Mouse (Mus musculus): ENCODE measurements around the gene Il34.

Il34 gene

GRCm38 (mm10) chr8:110738591-110739195 is 67.0 kb downstream of the Il34 start:
- DNase-seq (ENCODE audit: low read depth): no peak

DNA sequence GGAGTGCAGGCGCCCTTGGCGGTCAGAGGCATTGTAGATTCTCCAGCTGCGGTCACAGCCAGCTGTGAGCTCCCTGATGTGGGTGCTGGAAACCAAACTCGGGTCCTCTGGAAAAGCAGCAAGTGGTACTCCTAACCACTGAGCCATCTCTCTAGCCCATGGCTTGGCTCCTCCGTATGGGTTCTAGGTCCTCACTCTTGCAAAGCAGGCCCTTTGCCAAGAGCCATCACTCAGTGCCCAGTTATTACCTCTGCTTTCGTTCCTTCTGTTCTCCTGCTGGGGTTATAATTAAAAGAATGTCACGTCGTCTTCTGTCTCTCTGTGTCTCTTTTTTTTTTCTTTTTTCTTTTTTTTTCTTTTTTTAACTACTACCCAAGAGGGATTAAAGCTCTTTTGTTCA is 72.7 kb downstream of the Il34 start:
- no peak for DNase-seq (ENCODE audit: low read depth)

DNA sequence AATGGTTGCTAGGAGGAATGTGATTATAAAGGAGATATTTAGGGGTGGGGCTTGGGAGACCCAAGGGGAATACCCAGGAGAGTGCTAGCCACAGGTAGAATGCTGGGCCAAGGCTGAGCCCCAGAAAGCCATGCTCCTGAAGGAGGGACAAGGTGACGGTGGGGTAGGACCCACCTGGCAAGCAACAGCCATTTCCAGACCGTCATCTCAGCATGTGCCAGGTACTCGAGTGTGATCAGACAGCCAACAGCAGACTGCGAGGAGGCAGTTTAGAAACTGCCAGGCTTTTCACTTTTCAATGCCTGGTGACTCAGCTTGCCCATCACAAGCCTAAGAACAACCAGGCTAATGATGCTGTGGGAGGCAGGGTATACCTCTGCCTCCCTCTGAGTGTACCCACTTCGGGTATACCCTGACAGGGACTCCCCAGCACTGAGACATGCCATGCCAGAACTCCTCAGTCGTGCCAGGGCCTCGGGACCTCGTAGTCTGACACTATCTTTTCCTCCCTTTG is 74.3 kb downstream of the Il34 start:
- no peak for DNase-seq (ENCODE audit: low read depth)

- peak; percentile 52 for DNase-seq (ENCODE audit: low read depth)
These were observed 78.8 kb downstream of the Il34 start for GRCm38 (mm10) chr8:110726893-110727292.

DNA sequence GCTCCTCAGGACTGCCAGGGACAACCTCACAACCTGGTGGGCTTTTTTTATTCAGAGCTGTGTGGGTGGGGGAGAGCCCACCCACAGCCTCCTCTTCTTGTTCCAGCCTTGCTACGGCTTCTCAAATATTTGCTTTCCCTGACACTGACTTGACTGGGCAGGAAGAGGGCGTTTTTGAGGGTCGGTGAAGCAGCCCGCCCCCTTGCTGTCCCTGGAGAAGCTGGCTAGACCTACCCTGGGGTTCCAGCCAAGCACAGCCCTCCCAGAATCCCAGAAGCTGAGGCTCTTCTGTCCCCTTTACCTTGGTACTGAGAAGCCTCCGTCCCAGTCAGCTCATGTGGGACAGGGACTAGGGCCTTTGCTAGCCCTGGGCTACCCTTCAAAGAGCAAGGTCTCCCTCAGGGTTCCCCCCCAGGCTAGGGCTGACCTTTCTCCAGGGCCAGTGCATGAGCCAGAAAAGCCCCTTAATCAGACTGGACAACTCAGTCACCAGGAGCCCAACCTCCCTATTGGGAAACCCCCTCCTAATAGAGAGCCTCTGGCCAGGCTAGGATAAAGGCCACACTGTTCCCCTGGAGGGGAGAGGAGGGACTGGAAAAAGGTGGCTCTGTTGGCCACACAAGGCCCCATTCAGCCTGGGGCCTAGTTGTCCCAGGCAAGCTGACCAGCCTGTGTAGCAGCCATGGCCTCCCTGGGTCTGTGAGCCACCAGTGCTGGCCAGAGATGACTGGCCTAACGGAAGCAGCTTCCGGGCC is 80.5 kb downstream of the Il34 start:
- no peak for DNase-seq (ENCODE audit: low read depth)

- DNase-seq (ENCODE audit: low read depth): no peak
These were observed 81.2 kb downstream of the Il34 start for GRCm38 (mm10) chr8:110724493-110724892.

DNA sequence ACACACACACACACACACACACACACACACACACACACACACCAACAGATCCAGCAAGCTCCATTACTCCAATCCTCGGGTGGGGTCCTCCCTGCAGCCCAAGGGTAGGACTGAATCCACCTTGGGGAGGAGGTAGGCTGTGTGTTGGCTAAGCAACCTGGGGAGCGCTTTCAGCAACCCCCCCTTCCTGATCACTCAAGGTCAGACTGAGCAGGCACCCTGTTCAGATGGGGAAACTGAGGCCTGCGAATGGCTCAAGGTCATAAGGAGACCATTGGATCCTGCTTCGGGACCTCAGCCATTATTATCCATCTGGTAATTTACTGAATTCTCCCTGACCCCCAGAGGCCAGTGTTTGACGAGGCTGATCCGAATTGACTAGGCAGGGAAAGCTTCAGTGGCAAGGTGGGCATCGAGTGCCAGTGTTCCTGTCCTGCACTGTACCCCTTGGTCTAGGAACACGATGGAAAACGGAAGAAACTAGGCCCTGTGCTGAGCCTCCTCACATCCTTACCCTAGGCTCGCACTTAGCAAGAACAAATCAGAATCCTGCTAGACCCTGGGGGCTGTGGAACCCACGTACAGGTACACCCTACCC is 83.2 kb downstream of the Il34 start:
- DNase-seq (ENCODE audit: low read depth): no peak

DNA sequence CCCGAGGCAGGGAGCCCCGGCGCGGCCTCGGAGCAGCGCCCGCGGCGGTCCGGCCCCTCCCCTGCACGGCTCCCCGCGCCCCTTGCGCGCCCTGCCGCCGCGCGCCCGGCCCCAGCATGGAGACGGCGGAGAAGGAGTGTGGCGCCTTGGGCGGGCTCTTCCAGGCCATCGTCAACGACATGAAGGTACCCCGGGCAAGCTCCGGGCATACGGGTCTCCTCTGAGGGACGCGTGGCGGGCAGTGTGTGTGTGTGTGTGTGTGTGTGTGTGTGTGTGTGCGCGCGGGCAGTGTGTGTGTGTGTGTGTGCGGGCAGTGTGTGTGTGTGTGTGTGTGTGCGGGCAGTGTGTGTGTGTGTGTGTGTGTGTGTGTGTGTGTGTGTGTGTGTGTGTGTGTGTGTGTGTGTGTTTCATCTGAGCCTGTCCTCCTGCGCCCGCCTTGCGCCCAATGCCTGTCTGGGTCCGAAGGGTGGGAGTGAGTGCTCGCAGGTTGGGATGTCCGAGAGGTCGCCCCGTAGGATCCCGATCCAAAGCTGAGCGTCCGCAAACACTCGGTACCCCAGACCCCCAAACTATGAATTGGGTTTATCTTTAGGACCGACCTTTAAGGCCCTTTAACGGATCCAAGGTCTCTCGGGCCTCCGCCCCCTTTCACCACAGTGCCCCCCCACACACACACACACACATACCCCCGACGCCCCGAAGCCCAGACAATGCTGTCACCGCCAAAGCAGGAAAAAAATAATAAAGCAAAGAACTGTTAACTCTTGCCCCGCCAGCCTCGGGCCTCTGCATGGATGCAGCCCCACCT is 83.9 kb downstream of the Il34 start:
- DNase-seq (ENCODE audit: low read depth): peak; percentile 13

DNA sequence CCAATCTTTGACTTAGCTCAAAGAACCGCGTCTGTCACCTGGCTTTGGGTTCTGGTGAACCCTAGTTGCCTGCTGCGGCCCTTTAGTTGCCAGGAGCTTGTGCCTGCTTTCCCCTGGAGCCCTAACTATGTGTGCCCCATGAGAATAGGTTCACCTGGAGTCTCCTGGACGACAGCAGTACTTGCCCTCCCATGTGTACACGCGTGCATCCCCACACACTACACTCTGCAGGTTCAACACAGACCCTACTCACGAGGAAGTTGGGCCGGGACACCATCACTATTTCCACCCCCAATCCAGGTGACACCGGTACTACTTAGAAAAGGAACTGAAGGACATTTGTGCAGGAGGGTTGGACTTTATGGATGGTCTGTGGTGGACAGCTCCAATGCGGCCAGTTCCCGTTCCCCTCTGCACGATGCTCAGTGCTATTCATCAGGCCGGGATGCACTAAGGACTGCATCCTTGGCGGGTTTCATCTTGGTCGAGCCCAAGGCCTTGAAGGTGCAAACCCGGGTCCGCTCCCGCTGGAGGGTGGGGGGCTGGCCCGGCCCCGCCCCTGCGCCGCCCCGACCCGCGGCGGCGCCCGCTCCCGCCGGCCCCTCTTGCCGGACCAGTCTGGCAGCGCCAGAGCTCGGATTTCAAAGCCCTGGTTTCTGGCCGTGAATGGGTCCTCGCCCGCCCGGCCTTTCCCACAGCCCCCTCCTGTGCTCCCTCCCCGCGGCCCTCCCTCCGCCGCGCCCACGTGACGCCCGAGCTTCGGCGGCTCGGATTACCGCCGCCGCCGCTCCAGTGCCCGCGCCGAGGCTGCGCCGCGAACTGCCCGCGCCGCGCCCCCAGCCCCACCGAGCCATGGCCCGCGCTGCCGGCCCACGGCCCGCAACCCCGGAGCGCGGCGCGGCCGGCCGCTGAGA is 84.8 kb downstream of the Il34 start, which contains the start of gene Mtss1l:
Gene Mtss1l, plus strand, starts transcription at position 792 of the 914 bp plus-strand sequence.
- DNase-seq (ENCODE audit: low read depth): no peak

GRCm38 (mm10) chr8:110719898-110720653 is 85.6 kb downstream of the Il34 start:
- DNase-seq (ENCODE audit: low read depth): no peak

DNA sequence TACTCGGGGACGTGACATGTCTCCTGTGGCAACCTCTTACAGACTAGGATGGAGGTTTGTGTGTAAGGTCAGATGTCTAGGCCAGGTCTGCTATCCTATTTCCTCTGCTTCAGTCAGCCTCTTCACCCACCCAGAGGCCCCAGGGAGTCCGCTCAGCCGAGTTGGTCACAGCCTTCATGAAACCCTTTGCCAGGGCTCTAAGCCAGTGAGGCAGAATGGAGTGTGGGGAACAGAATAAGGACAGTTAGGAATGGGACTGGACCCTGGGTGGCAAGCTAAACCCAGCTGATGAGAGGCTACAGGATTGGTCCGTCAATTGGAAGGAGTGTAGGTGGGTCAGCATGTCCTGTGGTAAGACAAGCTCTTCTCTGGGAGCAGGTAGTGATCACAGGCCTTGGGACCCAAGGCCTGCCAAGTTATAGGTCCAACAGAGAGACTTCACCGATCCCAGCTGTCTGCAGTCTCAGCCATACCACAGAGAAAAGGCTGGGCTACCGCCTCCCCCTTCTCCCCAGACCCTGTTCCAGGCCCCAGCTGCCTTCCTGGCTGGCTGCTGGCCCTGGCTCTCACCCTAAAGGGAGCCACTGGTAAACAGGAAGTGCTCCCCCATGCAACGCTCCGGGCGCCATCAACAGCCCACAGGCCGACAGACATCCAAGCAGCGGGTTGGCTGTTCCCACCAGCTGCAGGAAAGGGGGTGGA is 86.6 kb downstream of the Il34 start:
- no peak for DNase-seq (ENCODE audit: low read depth)

DNA sequence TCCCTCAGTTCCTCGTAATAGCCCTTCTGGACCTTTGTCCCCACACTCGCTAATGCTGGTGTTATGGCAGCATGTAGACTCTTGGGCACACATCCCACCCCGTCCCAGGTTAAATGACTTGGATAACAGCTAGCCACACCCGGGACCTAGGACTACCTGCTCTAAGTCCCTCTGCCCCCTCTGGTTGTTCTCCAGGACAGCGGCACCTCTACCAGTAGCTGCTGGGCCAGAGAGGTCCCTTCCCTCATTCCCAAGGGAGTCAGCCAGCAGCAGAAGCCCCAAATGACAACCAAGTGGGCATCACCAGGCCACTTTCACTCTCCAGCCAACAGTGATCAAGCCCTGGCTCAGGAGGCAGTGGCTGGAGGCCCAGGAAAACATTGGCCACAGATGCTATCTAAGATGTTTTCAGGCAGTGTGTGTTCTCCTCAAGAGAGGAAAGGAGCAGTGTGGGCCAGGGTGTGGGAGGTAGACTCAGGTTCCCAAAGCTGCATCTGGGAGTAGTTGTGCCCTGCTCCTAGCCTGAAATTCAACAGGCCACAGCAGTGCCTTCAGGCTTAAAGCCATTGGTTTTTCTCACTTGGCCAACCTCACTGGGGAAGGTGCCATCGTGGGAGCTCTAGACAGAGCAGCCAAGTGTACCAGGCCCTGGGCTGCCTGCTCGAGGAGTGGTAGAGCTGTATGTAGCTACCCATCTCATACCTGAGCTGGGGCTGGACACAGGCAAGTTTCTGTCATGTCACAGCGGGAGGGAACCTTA is 87.3 kb downstream of the Il34 start:
- DNase-seq (ENCODE audit: low read depth): no peak

GRCm38 (mm10) chr8:110717131-110717530 is 88.6 kb downstream of the Il34 start:
- DNase-seq (ENCODE audit: low read depth): no peak

DNA sequence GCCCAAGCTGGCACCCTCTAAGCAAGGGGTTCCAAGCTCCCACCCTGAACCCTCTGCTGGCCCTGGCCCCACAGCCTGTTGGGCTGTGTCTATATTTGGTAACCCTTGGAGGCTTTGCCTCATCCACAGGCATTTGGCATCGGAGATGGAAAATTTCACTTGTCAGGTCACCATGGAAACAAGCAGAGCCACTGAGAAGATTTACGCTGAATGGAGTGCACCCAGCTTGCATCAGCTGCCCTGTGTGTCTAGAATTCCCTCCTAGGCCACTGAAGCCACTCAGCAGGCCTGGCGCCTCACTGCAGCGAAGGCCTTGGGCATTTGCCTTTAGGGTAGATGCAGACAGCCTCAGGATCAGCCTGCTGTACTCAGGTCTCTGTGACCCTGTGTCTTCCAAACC is 89.6 kb downstream of the Il34 start:
- DNase-seq (ENCODE audit: low read depth): no peak

- DNase-seq (ENCODE audit: low read depth): no peak
These were observed 90.8 kb downstream of the Il34 start for GRCm38 (mm10) chr8:110714827-110715519.

DNA sequence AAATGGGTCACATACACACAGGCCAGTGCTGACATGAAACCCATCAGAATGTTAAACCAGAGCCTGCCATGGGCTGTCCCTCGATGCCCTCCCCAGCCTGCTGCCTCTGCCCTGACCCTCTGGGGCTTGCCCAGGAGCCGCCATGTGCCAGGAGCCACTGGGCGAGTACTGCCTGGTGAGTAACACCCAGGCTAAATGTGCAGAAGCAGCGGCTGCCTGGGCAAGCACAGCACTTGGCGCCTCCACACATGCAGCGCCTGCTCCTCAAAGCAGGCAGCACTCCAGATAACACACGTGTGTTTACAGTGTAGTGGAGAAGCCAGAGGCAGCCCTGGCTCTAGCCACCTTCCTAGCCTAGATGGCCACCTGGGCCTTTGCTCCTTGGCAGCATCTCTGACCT is 92.7 kb downstream of the Il34 start:
- no peak for DNase-seq (ENCODE audit: low read depth)

- DNase-seq (ENCODE audit: low read depth): no peak
These were observed 94.3 kb downstream of the Il34 start for GRCm38 (mm10) chr8:110711271-110711934.

- DNase-seq (ENCODE audit: low read depth): no peak
These were observed 95.1 kb downstream of the Il34 start for GRCm38 (mm10) chr8:110710593-110710992.
